Mouse (Mus musculus) liver, embryonic 14.5 days (tissue): Measurements from ENCODE around the gene Cers2. TPM values are rescaled to one million over a fixed set of nuclear protein-coding genes. Genes with fewer than 3 reads are reported as not detected.
A peak's percentile ranks its signal among the peaks of the same experiment; 100 is the strongest.
"Not testable (repeated sequence)": the region's sequence is repeated elsewhere in the genome, so short reads cannot be mapped to it uniquely, and the experiment has no call there.

Source experiments
- ATAC-seq: fragments of 200-750 bp; cut with Nextera tagmentation; 2 replicates; pipeline ENCODE4 v1.8.0; 2017; ENCODE audit warnings: moderate number of reproducible peaks, mild to moderate bottlenecking, moderate library complexity; ENCODE audit not compliant: insufficient read depth
- DNase-seq, 3 experiments: peaks; one replicate each; pipeline ENCODE4 v3.0.0-alpha.2; 2012 to 2013; ENCODE audit warnings: low read depth in 3 of 3, low spot score in 3 of 3
- H3K27ac ChIP-seq: fragments of 300-500 bp; sonication (generic); 2 replicates; pipeline ENCODE4 v1.5.1; 2014; ENCODE audit warnings: moderate library complexity, mild to moderate bottlenecking, control low read depth, inconsistent platforms
- H3K27me3 ChIP-seq: fragments of 300-500 bp; sonication (generic); 2 replicates; pipeline ENCODE4 v1.6.1; 2014; ENCODE audit warnings: mild to moderate bottlenecking, low read length, moderate library complexity; ENCODE audit not compliant: control insufficient read depth, insufficient read depth
- H3K36me3 ChIP-seq: fragments of 300-500 bp; sonication (generic); replicated peaks from 2 replicates; pipeline ENCODE4 v1.6.1; 2014; ENCODE audit warnings: low read depth; ENCODE audit not compliant: control insufficient read depth, insufficient read depth
- H3K4me1 ChIP-seq, 2 experiments: fragments of 200-500 bp in 1 of 2; fragments of 300-500 bp in 1 of 2; sonication (generic) in 1 of 2; replicated peaks; 2 replicates each; pipeline ENCODE4 v1.6.1; 2012 to 2014; ENCODE audit warnings: antibody characterized with exemption in 1 of 2, inconsistent platforms in 1 of 2, low read length in 1 of 2; ENCODE audit not compliant: control insufficient read depth in 2 of 2, insufficient read depth in 2 of 2
- H3K4me2 ChIP-seq: fragments of 300-500 bp; sonication (generic); 2 replicates; pipeline ENCODE4 v1.6.1; 2014; ENCODE audit warnings: low read depth, mild to moderate bottlenecking, control low read depth, moderate library complexity
- H3K4me3 ChIP-seq, 2 experiments: fragments of 200-500 bp in 1 of 2; fragments of 300-500 bp in 1 of 2; sonication (generic) in 1 of 2; 2 replicates each; pipeline ENCODE4 v1.5.1; 2012 to 2014; ENCODE audit warnings: low read depth in 2 of 2, low read length in 2 of 2, mild to moderate bottlenecking in 2 of 2, control low read depth in 1 of 2, inconsistent platforms in 1 of 2, moderate library complexity in 1 of 2; ENCODE audit not compliant: insufficient read depth in 1 of 2
- H3K9ac ChIP-seq: fragments of 300-500 bp; sonication (generic); replicated peaks from 2 replicates; pipeline ENCODE4 v1.6.1; 2014; ENCODE audit warnings: mild to moderate bottlenecking, control low read depth, moderate library complexity
- H3K9me3 ChIP-seq: fragments of 300-500 bp; sonication (generic); 2 replicates; pipeline ENCODE4 v1.6.1; 2016; ENCODE audit warnings: low read length, mixed read lengths; ENCODE audit not compliant: control insufficient read depth
- CTCF ChIP-seq: IDR thresholded peaks from 2 replicates; pipeline ENCODE4 v1.5.1; 2016; ENCODE audit warnings: antibody characterized with exemption, low read depth, control low read depth
- EP300 ChIP-seq: IDR thresholded peaks from 2 replicates; pipeline ENCODE4 v1.6.1; 2016; ENCODE audit warnings: antibody characterized with exemption, low read depth
- WGBS: fragments of 180-500 bp; shearing (Covaris S2); extraction: QIAGEN DNeasy Blood & Tissue Kit; methylation state at CpG from one replicate; pipeline ENCODE4 v1.1.7; 2014; ENCODE audit not compliant: insufficient replicate concordance; 5-methylcytosine and 5-hydroxymethylcytosine counted together
- polyA plus RNA-seq, 2 experiments: library from polyadenylated mRNA; depleted of rRNA in 1 of 2; stranded (reverse) in 1 of 2; unstranded in 1 of 2; fragments of >200 nt; fragmentation: Nextera tagmentation in 1 of 2; extraction: Ambion mirVana in 1 of 2; gene quantifications; 2 replicates each; pipeline versions ENCODE4 v1.2.1 to v1.2.3; 2012 to 2014

Cers2 gene
- polyA plus RNA-seq, 2 experiments, result 63.8 to 80.2 TPM

DNA sequence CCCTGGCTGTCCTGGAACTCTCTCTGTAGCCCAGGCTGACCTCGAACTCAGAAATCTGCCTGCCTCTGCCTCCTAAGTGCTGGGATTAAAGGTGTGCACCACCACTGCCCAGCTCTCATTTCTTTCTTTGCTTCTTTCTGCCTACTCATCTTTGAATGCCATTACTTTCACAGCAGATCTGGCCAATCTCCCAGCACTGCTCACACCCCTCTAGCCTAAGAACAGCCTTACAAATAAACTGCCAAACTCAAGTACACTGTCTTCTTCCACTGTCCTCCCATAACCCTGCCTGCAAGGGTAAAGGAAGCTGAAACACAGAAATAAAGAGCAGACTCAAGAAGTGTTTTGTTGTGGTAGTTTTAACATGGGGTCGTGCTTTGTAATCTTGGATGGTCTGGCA lies 43.2 kb downstream of the Cers2 start:
- H3K27me3 ChIP-seq, result no peaks in the 10 kb centered on the region
- H3K9ac ChIP-seq, result no peak overlapping the region
- H3K4me2 ChIP-seq, result no peak overlapping the region
- H3K27ac ChIP-seq, result no peak overlapping the region
- H3K36me3 ChIP-seq, result peaks cover 12% of the 10 kb centered on the region
- TF ChIP-seq CTCF (no peak), EP300 (no peak)
- WGBS, result 77% methylated on average over 2 of the region's 2 CpGs
- peaks cover 2 to 20% of the 10 kb centered on the region in 2 experiments; a peak in 2 of 4 replicates for H3K4me1 ChIP-seq
- DNase-seq, result no peak
- H3K4me3 ChIP-seq, result no peak overlapping the region
- H3K9me3 ChIP-seq, result no peaks in the 10 kb centered on the region
- ATAC-seq, result no peak

DNA sequence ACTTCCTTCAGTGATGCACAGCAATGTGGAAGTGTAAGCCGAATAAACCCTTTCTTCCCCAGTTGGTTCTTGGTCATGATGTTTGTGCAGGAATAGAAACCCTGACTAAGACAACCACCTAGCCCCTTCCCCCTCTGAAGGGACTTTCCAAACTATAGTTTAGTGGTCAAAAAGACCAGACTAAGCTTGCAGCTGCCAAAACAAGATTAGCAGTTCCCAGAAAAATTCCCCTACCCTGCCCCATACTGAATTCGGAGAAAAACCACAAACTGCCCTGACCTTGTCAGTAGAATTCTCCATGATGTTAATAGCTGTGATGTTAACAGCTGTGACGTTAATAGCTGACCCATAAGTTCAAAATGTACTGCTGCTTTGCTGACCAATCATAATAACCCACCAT lies 45.7 kb downstream of the Cers2 start:
- not testable (repeated sequence) for H3K27ac ChIP-seq, H3K27me3 ChIP-seq, ATAC-seq, H3K9ac ChIP-seq, H3K9me3 ChIP-seq, H3K36me3 ChIP-seq, H3K4me3 ChIP-seq
- peak; percentile 45 for TF ChIP-seq EP300
- WGBS, result 30% methylated on average over 3 of the region's 3 CpGs
- peaks cover 2 to 20% of the 10 kb centered on the region in 2 experiments; a peak in 2 of 4 replicates for H3K4me1 ChIP-seq
- peak; percentile 29 to 66 (median 45) for DNase-seq
- peak overlapping the region; percentile 28; the same call in 1 of the 2 replicates for H3K4me2 ChIP-seq

DNA sequence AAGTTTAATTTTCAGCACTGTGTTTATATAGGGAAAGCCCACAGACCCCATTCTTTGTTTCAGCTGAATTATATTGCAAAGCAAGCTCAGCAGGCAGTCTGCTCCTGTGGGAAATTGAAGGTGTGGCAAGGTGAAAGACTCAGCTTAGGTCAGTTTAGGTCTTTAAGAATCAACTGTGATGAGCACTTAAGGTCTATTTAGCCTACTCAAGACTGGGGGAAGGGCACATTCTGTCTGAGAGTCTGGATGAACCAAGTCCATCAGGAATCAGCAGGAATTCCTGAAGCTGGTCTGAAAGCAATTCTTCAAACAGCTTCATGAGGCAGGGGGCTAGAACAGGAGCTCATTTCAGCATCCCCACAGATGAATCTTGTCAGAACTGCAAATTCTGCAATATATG lies 55.5 kb downstream of the Cers2 start:
- Histone ChIP-seq H3K27ac (no peak overlapping the region), H3K4me2 (no peak overlapping the region), H3K4me1 (no peaks in the 10 kb centered on the region), H3K27me3 (no peaks in the 10 kb centered on the region), H3K9ac (no peak overlapping the region), H3K4me3 (no peak overlapping the region), H3K9me3 (no peaks in the 10 kb centered on the region), H3K36me3 (no peaks in the 10 kb centered on the region)
- no peak for ATAC-seq
- DNase-seq, result no peak
- TF ChIP-seq EP300 (no peak), CTCF (no peak)

Other genes starting within 250 kb of the Cers2 start
- gene Pip5k1a, start 207.9 kb upstream of the Cers2 start, polyA plus RNA-seq (2012; rRNA removed), result 7.9 and 9.4 TPM in 2 replicates
- 4.7 and 5.5 TPM in 2 replicates for gene Pip5k1a, start 207.9 kb upstream of the Cers2 start, polyA plus RNA-seq (2014; fragmentation: Nextera tagmentation; extraction: Ambion mirVana)
- gene Vps72, start 203.8 kb upstream of the Cers2 start, polyA plus RNA-seq (2012; rRNA removed), result 19.7 and 23.4 TPM in 2 replicates
- 29.6 and 31.4 TPM in 2 replicates for gene Vps72, start 203.8 kb upstream of the Cers2 start, polyA plus RNA-seq (2014; fragmentation: Nextera tagmentation; extraction: Ambion mirVana)
- 0.11 and 0.32 TPM in 2 replicates for gene Tmod4, start 190.3 kb upstream of the Cers2 start, polyA plus RNA-seq (2012; rRNA removed)
- gene Tmod4, start 190.3 kb upstream of the Cers2 start, polyA plus RNA-seq (2014; fragmentation: Nextera tagmentation; extraction: Ambion mirVana), result 0.15 and 0.23 TPM in 2 replicates
- 22.4 and 33.1 TPM in 2 replicates for gene Scnm1, start 180.8 kb upstream of the Cers2 start, polyA plus RNA-seq (2012; rRNA removed)
- gene Scnm1, start 180.8 kb upstream of the Cers2 start, polyA plus RNA-seq (2014; fragmentation: Nextera tagmentation; extraction: Ambion mirVana), result 23.1 and 24.8 TPM in 2 replicates
- 2.9 and 3.9 TPM in 2 replicates for gene Lysmd1, start 180.7 kb upstream of the Cers2 start, polyA plus RNA-seq (2012; rRNA removed)
- gene Lysmd1, start 180.7 kb upstream of the Cers2 start, polyA plus RNA-seq (2014; fragmentation: Nextera tagmentation; extraction: Ambion mirVana), result 4.8 and 5.2 TPM in 2 replicates
- 4.8 and 4.9 TPM in 2 replicates for gene Tnfaip8l2, start 172.4 kb upstream of the Cers2 start, polyA plus RNA-seq (2012; rRNA removed)
- 5.7 and 6.1 TPM in 2 replicates for gene Tnfaip8l2, start 172.4 kb upstream of the Cers2 start, polyA plus RNA-seq (2014; fragmentation: Nextera tagmentation; extraction: Ambion mirVana)
- 0.69 and 1.6 TPM in 2 replicates for gene Sema6c, start 154.3 kb upstream of the Cers2 start, polyA plus RNA-seq (2012; rRNA removed)
- gene Sema6c, start 154.3 kb upstream of the Cers2 start, polyA plus RNA-seq (2014; fragmentation: Nextera tagmentation; extraction: Ambion mirVana), result 0.11 and 0.29 TPM in 2 replicates
- 10.4 and 14.3 TPM in 2 replicates for gene Gabpb2, start 96.9 kb upstream of the Cers2 start, polyA plus RNA-seq (2012; rRNA removed)
- 5.1 and 6.9 TPM in 2 replicates for gene Gabpb2, start 96.9 kb upstream of the Cers2 start, polyA plus RNA-seq (2014; fragmentation: Nextera tagmentation; extraction: Ambion mirVana)
- 21.3 and 24.9 TPM in 2 replicates for gene Cdc42se1, start 86.1 kb upstream of the Cers2 start, polyA plus RNA-seq (2012; rRNA removed)
- 40.9 and 48.5 TPM in 2 replicates for gene Cdc42se1, start 86.1 kb upstream of the Cers2 start, polyA plus RNA-seq (2014; fragmentation: Nextera tagmentation; extraction: Ambion mirVana)
- gene Mllt11, start 82.6 kb upstream of the Cers2 start, polyA plus RNA-seq (2012; rRNA removed), result 3.0 and 3.6 TPM in 2 replicates
- 1.9 and 2.7 TPM in 2 replicates for gene Mllt11, start 82.6 kb upstream of the Cers2 start, polyA plus RNA-seq (2014; fragmentation: Nextera tagmentation; extraction: Ambion mirVana)
- 0.12 and 0.19 TPM in 2 replicates for gene Gm128, start 73.2 kb upstream of the Cers2 start, polyA plus RNA-seq (2012; rRNA removed)
- gene Gm128, start 73.2 kb upstream of the Cers2 start, polyA plus RNA-seq (2014; fragmentation: Nextera tagmentation; extraction: Ambion mirVana), result 0.14 and 0.19 TPM in 2 replicates
- 0.04 TPM in 2 replicates for gene Bnipl, start 63.6 kb upstream of the Cers2 start, polyA plus RNA-seq (2012; rRNA removed)
- gene Bnipl, start 63.6 kb upstream of the Cers2 start, polyA plus RNA-seq (2014; fragmentation: Nextera tagmentation; extraction: Ambion mirVana), result 0.16 TPM in 1 of 2 replicates, not detected in the other
- gene Mindy1, start 33.4 kb upstream of the Cers2 start, polyA plus RNA-seq (2012; rRNA removed), result 13.2 and 13.6 TPM in 2 replicates
- gene Mindy1, start 33.4 kb upstream of the Cers2 start, polyA plus RNA-seq (2014; fragmentation: Nextera tagmentation; extraction: Ambion mirVana), result 16.1 and 16.8 TPM in 2 replicates
- 8.0 TPM in 2 replicates for gene Prune1, start 32.7 kb upstream of the Cers2 start, polyA plus RNA-seq (2012; rRNA removed)
- gene Prune1, start 32.7 kb upstream of the Cers2 start, polyA plus RNA-seq (2014; fragmentation: Nextera tagmentation; extraction: Ambion mirVana), result 6.8 and 7.3 TPM in 2 replicates
- 2.5 and 2.6 TPM in 2 replicates for gene Anxa9, start 7.6 kb upstream of the Cers2 start, polyA plus RNA-seq (2012; rRNA removed)
- gene Anxa9, start 7.6 kb upstream of the Cers2 start, polyA plus RNA-seq (2014; fragmentation: Nextera tagmentation; extraction: Ambion mirVana), result 2.8 and 3.8 TPM in 2 replicates
- gene Setdb1, start 42.4 kb downstream of the Cers2 start, polyA plus RNA-seq (2012; rRNA removed), result 11.2 and 14.1 TPM in 2 replicates
- gene Setdb1, start 42.4 kb downstream of the Cers2 start, polyA plus RNA-seq (2014; fragmentation: Nextera tagmentation; extraction: Ambion mirVana), result 13.4 and 15.2 TPM in 2 replicates
- not detected in 2 replicates for gene 4930558C23Rik, start 88.0 kb downstream of the Cers2 start, polyA plus RNA-seq (2012; rRNA removed)
- not detected in 2 replicates for gene 4930558C23Rik, start 88.0 kb downstream of the Cers2 start, polyA plus RNA-seq (2014; fragmentation: Nextera tagmentation; extraction: Ambion mirVana)
- gene Arnt, start 119.6 kb downstream of the Cers2 start, polyA plus RNA-seq (2012; rRNA removed), result 9.9 and 11.3 TPM in 2 replicates
- gene Arnt, start 119.6 kb downstream of the Cers2 start, polyA plus RNA-seq (2014; fragmentation: Nextera tagmentation; extraction: Ambion mirVana), result 10.2 and 10.9 TPM in 2 replicates
- gene Ctsk, start 184.5 kb downstream of the Cers2 start, polyA plus RNA-seq (2012; rRNA removed), result 0.54 and 0.92 TPM in 2 replicates
- 1.1 and 1.3 TPM in 2 replicates for gene Ctsk, start 184.5 kb downstream of the Cers2 start, polyA plus RNA-seq (2014; fragmentation: Nextera tagmentation; extraction: Ambion mirVana)
- 9.8 and 16.1 TPM in 2 replicates for gene Ctss, start 212.0 kb downstream of the Cers2 start, polyA plus RNA-seq (2012; rRNA removed)
- gene Ctss, start 212.0 kb downstream of the Cers2 start, polyA plus RNA-seq (2014; fragmentation: Nextera tagmentation; extraction: Ambion mirVana), result 27.1 and 27.7 TPM in 2 replicates
- not detected in 2 replicates for gene Hormad1, start 244.9 kb downstream of the Cers2 start, polyA plus RNA-seq (2012; rRNA removed)
- 0.06 TPM in 1 of 2 replicates, not detected in the other for gene Hormad1, start 244.9 kb downstream of the Cers2 start, polyA plus RNA-seq (2014; fragmentation: Nextera tagmentation; extraction: Ambion mirVana)